Mouse (Mus musculus): ENCODE measurements around the gene B3galnt1. TPM values are rescaled to one million over a fixed set of nuclear protein-coding genes. Genes with fewer than 3 reads are reported as not detected.

B3galnt1 gene
- 10 to 100 TPM; 10.8 to 12.7 TPM for total RNA-seq (2021)
- long read RNA-seq, experiment 1, transcript B3galnt1-201 (3 exons, 2,028 nt) = major isoform, 16 of 21 reads
- long read RNA-seq, experiment 1, partial matches to known transcripts = 3 of 21 reads
- long read RNA-seq, experiment 1, other reads (novel, unspliced or antisense) = 2 of 21 reads
- long read RNA-seq, experiment 2, transcript B3galnt1-201 (3 exons, 2,028 nt) = major isoform, 7 of 11 reads
- long read RNA-seq, experiment 2, partial matches to known transcripts = 1 of 11 reads
- long read RNA-seq, experiment 2, other reads (novel, unspliced or antisense) = 3 of 11 reads

GRCm38 (mm10) chr3:69598261-69599165 lies at the start of gene B3galnt1:
B3galnt1 (minus strand) TSS chr3:69598960.
- DNase-seq = peak; percentile 78 to 82

- peak; percentile 33 to 60 for DNase-seq
These were observed 35.8 kb upstream of the B3galnt1 start for GRCm38 (mm10) chr3:69634521-69634920.

- DNase-seq = no peak
These were observed 35.1 kb upstream of the B3galnt1 start for GRCm38 (mm10) chr3:69633706-69634420.

GRCm38 (mm10) chr3:69626963-69627590 lies 28.3 kb upstream of the B3galnt1 start:
- no peak for DNase-seq

- peak in 1 of 2 experiments; percentile 17 for DNase-seq
These were observed 27.6 kb upstream of the B3galnt1 start for GRCm38 (mm10) chr3:69626213-69626962.

- DNase-seq = peak in 1 of 2 experiments; percentile 20
These were observed 25.4 kb upstream of the B3galnt1 start for GRCm38 (mm10) chr3:69624182-69624581.

GRCm38 (mm10) chr3:69607909-69608308 lies 9.1 kb upstream of the B3galnt1 start:
- no peak for DNase-seq

- no peak for DNase-seq
These were observed 8.7 kb upstream of the B3galnt1 start for GRCm38 (mm10) chr3:69607468-69607867.

- DNase-seq = no peak
These were observed 8.2 kb upstream of the B3galnt1 start for GRCm38 (mm10) chr3:69606923-69607322.

- peak in 1 of 2 experiments; percentile 26 for DNase-seq
These were observed 373 bp upstream of the B3galnt1 start for GRCm38 (mm10) chr3:69599166-69599500.

- no peak for DNase-seq
These were observed 944 bp downstream of the B3galnt1 start for GRCm38 (mm10) chr3:69597816-69598215.

GRCm38 (mm10) chr3:69597211-69597610 lies 1.5 kb downstream of the B3galnt1 start:
- no peak for DNase-seq

- no peak for DNase-seq
These were observed 2.6 kb downstream of the B3galnt1 start for GRCm38 (mm10) chr3:69596116-69596515.

- peak in 1 of 2 experiments; percentile 8 for DNase-seq
These were observed 4.7 kb downstream of the B3galnt1 start for GRCm38 (mm10) chr3:69594071-69594470.

GRCm38 (mm10) chr3:69593426-69593825 lies 5.3 kb downstream of the B3galnt1 start:
- DNase-seq = no peak

- DNase-seq = no peak
These were observed 10.5 kb downstream of the B3galnt1 start for GRCm38 (mm10) chr3:69588101-69588760.

- DNase-seq = no peak
These were observed 15.0 kb downstream of the B3galnt1 start for GRCm38 (mm10) chr3:69583798-69584197.

- no peak for DNase-seq
These were observed 20.0 kb downstream of the B3galnt1 start for GRCm38 (mm10) chr3:69578791-69579190.

GRCm38 (mm10) chr3:69576715-69577114 lies 22.0 kb downstream of the B3galnt1 start:
- no peak for DNase-seq

GRCm38 (mm10) chr3:69575577-69575976 lies 23.2 kb downstream of the B3galnt1 start:
- DNase-seq = no peak

GRCm38 (mm10) chr3:69572561-69572960 lies 26.2 kb downstream of the B3galnt1 start:
- DNase-seq = no peak
